Mouse (Mus musculus) heart, postnatal 0 days (tissue): ENCODE data around the gene Fam92a. TPM values are rescaled to one million over a fixed set of nuclear protein-coding genes. Genes with fewer than 3 reads are reported as not detected.
A peak's percentile ranks its signal among the peaks of the same experiment; 100 is the strongest.
"Not testable (repeated sequence)": the region's sequence is repeated elsewhere in the genome, so short reads cannot be mapped to it uniquely, and the experiment has no call there.

Source experiments
- ATAC-seq: fragments of 200-750 bp; cut with Nextera tagmentation; 2 replicates; pipeline ENCODE4 v1.8.0; 2017; ENCODE audit warnings: low read depth, moderate number of reproducible peaks, moderate library complexity; ENCODE audit not compliant: insufficient read depth
- DNase-seq: peaks from one replicate; pipeline ENCODE4 v3.0.0-alpha.2; 2016; ENCODE audit warnings: low spot score
- H3K27ac ChIP-seq: fragments of 300-500 bp; sonication (generic); 2 replicates; pipeline ENCODE4 v1.5.1; 2014; ENCODE audit warnings: low read depth, mild to moderate bottlenecking
- H3K27me3 ChIP-seq: fragments of 300-500 bp; sonication (generic); 2 replicates; pipeline ENCODE4 v1.6.1; 2014; ENCODE audit warnings: low read length, mixed read lengths; ENCODE audit not compliant: control insufficient read depth, insufficient read depth
- H3K36me3 ChIP-seq: fragments of 300-500 bp; sonication (generic); replicated peaks from 2 replicates; pipeline ENCODE4 v1.6.1; 2014; ENCODE audit warnings: low read length, mixed read lengths; ENCODE audit not compliant: control insufficient read depth, insufficient read depth
- H3K4me1 ChIP-seq: fragments of 300-500 bp; sonication (generic); 2 replicates; pipeline ENCODE4 v1.6.1; 2014; ENCODE audit warnings: antibody characterized with exemption; ENCODE audit not compliant: control insufficient read depth, insufficient read depth
- H3K4me2 ChIP-seq: fragments of 300-500 bp; sonication (generic); 2 replicates; pipeline ENCODE4 v1.6.1; 2014; ENCODE audit warnings: low read depth, mild to moderate bottlenecking, low read length, moderate library complexity
- H3K4me3 ChIP-seq: fragments of 300-500 bp; sonication (generic); 2 replicates; pipeline ENCODE4 v1.5.1; 2014; ENCODE audit warnings: low read depth, low read length
- H3K9ac ChIP-seq: fragments of 300-500 bp; sonication (generic); replicated peaks from 2 replicates; pipeline ENCODE4 v1.6.1; 2014; ENCODE audit warnings: low read depth, low read length, mixed read lengths
- H3K9me3 ChIP-seq: fragments of 300-500 bp; sonication (generic); replicated peaks from 2 replicates; pipeline ENCODE4 v1.6.1; 2016; ENCODE audit warnings: low read length; ENCODE audit not compliant: control insufficient read depth
- CTCF ChIP-seq: IDR thresholded peaks from 2 replicates; pipeline ENCODE4 v1.5.1; 2016; ENCODE audit warnings: antibody characterized with exemption, control low read depth, low read depth
- EP300 ChIP-seq: IDR thresholded peaks from 2 replicates; pipeline ENCODE4 v1.6.1; 2016; ENCODE audit warnings: antibody characterized with exemption, low read depth
- WGBS: fragments of 180-500 bp; shearing (Covaris S2); extraction: QIAGEN DNeasy Blood & Tissue Kit; methylation state at CpG from one replicate; pipeline ENCODE4 v1.1.7; 2014; 5-methylcytosine and 5-hydroxymethylcytosine counted together
- polyA plus RNA-seq: library from polyadenylated mRNA; unstranded; fragments of >200 nt; fragmentation: Nextera tagmentation; extraction: Ambion mirVana; gene quantifications from 2 replicates; pipeline ENCODE4 v1.2.1, GENCODE M21; 2015
- total RNA-seq: library from RNA; depleted of rRNA; stranded (reverse); fragments of >200 nt; gene quantifications from 2 replicates; pipeline ENCODE4 v1.2.3, GENCODE M21; 2014; ENCODE audit warnings: low replicate concordance; rRNA removed

Fam92a gene
- total RNA-seq (14.2 and 51.6 TPM in 2 replicates), polyA plus RNA-seq (71.5 and 74.1 TPM in 2 replicates)

GRCm38 (mm10) chr4:12171318-12172091 lies at the start of gene Fam92a:
Gene Fam92a, minus strand, starts transcription at chr4:12172015.
- peaks cover 6% of the 10 kb centered on the region; the same call in 1 of the 2 replicates for H3K4me1 ChIP-seq
- TF ChIP-seq EP300 (no peak), CTCF (peak; percentile 17; the same call in 1 of the 2 replicates)
- H3K36me3 ChIP-seq, result peaks cover 17% of the 10 kb centered on the region
- DNase-seq (peak; percentile 57), ATAC-seq (peak; percentile 91)
- peak within 1 kb of the TSS; percentile 87 for H3K4me2 ChIP-seq
- under 1% methylated on average over 74 of the region's 74 CpGs for WGBS
- H3K9ac ChIP-seq, result peak within 1 kb of the TSS; percentile 94
- H3K27me3 ChIP-seq, result no peaks in the 10 kb centered on the region
- peak within 1 kb of the TSS; percentile 91 for H3K4me3 ChIP-seq
- no peaks in the 10 kb centered on the region for H3K9me3 ChIP-seq
- peak within 1 kb of the TSS; percentile 84 for H3K27ac ChIP-seq

GRCm38 (mm10) chr4:12178992-12179391 lies 7.2 kb upstream of the Fam92a start:
- Histone ChIP-seq H3K4me1 (no peaks in the 10 kb centered on the region), H3K4me3 (no peak overlapping the region), H3K9ac (no peak overlapping the region), H3K27ac (no peak overlapping the region), H3K4me2 (no peak overlapping the region), H3K27me3 (no peaks in the 10 kb centered on the region), H3K9me3 (no peaks in the 10 kb centered on the region), H3K36me3 (no peaks in the 10 kb centered on the region)
- ATAC-seq, result no peak
- TF ChIP-seq CTCF (no peak), EP300 (no peak)
- 81% methylated on average over 10 of the region's 10 CpGs for WGBS
- no peak for DNase-seq

- Histone ChIP-seq H3K9me3 (no peaks in the 10 kb centered on the region), H3K36me3 (peaks cover 22% of the 10 kb centered on the region), H3K4me2 (peak overlapping the region; percentile 87), H3K4me1 (peaks cover 6% of the 10 kb centered on the region; the same call in 1 of the 2 replicates), H3K27me3 (no peaks in the 10 kb centered on the region), H3K9ac (peak overlapping the region; percentile 94), H3K4me3 (peak overlapping the region; percentile 91), H3K27ac (peak overlapping the region; percentile 84)
- TF ChIP-seq EP300 (no peak), CTCF (no peak)
- 8% methylated on average over 9 of the region's 9 CpGs for WGBS
- DNase-seq (peak; percentile 30), ATAC-seq (no peak)
These were observed 863 bp downstream of the Fam92a start for GRCm38 (mm10) chr4:12170986-12171317.

GRCm38 (mm10) chr4:12147660-12148059 lies 24.2 kb downstream of the Fam92a start:
- no peak for ATAC-seq
- Histone ChIP-seq H3K4me1 (no peaks in the 10 kb centered on the region), H3K9ac (no peak overlapping the region), H3K36me3 (peaks cover 20% of the 10 kb centered on the region; the same call in 1 of the 2 replicates), H3K4me2 (no peak overlapping the region), H3K9me3 (no peaks in the 10 kb centered on the region), H3K27ac (no peak overlapping the region), H3K27me3 (no peaks in the 10 kb centered on the region), H3K4me3 (no peak overlapping the region)
- TF ChIP-seq EP300 (no peak), CTCF (no peak)
- DNase-seq, result no peak

- not testable (repeated sequence) for H3K4me1 ChIP-seq, H3K4me2 ChIP-seq, H3K27ac ChIP-seq, DNase-seq, H3K4me3 ChIP-seq, H3K27me3 ChIP-seq, H3K36me3 ChIP-seq, H3K9me3 ChIP-seq, H3K9ac ChIP-seq, ATAC-seq
- WGBS, result 83% methylated on average over 6 of the region's 7 CpGs
These were observed 30.3 kb downstream of the Fam92a start for GRCm38 (mm10) chr4:12141516-12141915.

GRCm38 (mm10) chr4:12140592-12141062 lies 31.2 kb downstream of the Fam92a start:
- Histone ChIP-seq H3K27ac (peak overlapping the region; percentile 69), H3K4me3 (peak overlapping the region; percentile 51), H3K4me2 (peak overlapping the region; percentile 51)
- peak; percentile 81 for ATAC-seq
- H3K9ac ChIP-seq, DNase-seq, H3K4me1 ChIP-seq, H3K9me3 ChIP-seq, H3K27me3 ChIP-seq, H3K36me3 ChIP-seq: not testable (repeated sequence)
- 2% methylated on average over 21 of the region's 40 CpGs for WGBS

- Histone ChIP-seq H3K4me3 (peak within 1 kb of the TSS; percentile 51), H3K27ac (peak within 1 kb of the TSS; percentile 74), H3K4me2 (peak within 1 kb of the TSS; percentile 57), H3K9ac (peak within 1 kb of the TSS; percentile 34; the same call in 1 of the 2 replicates)
- not testable (repeated sequence) for H3K27me3 ChIP-seq, H3K9me3 ChIP-seq, H3K4me1 ChIP-seq, H3K36me3 ChIP-seq
- peak; percentile 98 for ATAC-seq
- WGBS, result 1% methylated on average over 17 of the region's 32 CpGs
- DNase-seq, result peak; percentile 83
These were observed 31.7 kb downstream of the Fam92a start, which contains the start of gene Rbm12b1 for GRCm38 (mm10) chr4:12140141-12140567. Gene Rbm12b1, plus strand, starts transcription at chr4:12140264.
